12 mouse cellular contexts compared by ENCODE assay signal in the genomic region with DNA sequence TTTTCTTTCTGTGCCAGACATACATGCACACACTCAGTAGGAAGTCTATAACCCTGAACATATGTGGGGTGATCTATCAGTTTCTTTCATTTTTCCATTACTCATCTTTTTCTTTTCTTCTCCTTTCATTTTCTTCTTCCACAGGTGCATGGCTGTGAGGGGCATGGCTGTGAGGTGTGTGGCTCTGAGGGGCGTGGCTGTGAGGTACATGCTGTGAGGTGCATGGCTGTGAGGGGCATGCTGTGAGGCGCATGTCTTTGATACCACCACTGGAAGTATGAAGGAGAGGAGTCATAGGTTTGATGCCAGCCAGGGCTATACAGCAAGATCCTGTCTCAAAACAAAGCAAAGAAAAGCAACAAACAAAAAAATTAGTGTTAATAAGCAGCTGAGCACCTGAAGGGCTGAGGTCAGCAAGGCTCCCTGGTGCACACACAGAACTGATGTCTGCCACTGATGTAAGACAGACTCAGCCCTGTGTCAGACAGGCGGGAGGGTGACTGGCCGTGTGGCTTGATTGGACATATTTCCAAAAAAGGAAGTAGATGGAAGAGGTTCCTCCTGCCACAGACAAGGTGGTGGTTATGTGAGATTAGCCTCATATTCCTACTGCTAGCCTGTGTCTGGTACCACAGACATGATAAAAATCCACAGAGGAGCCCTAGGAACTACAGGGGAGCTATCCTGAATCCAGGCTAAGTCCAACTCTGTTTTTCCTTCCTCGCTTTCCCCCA. TPM values are rescaled to one million over a fixed set of nuclear protein-coding genes. Genes with fewer than 3 reads are reported as not detected.
DNase-seq lines count a peak whose midpoint lies in the region; ATAC-seq and TF ChIP-seq lines count a peak whose summit lies in the region.
"Had no signal": no experiment of that assay in that cellular context is flagged by ENCODE, and none has a peak within 500 bp of the region (broad histone marks: within the 10 kb centered on the region; RNA-seq: fewer than 3 reads in every experiment).

No protein-coding gene starts in this region.

- DNase-seq in heart, adult 2 months, result peak in 1 of 2 experiments; percentile 17
- DNase-seq in heart, adult 8-10 months (ENCODE audit: low spot score), result no peak
- peak; percentile 15 for DNase-seq in G1E (ENCODE audit: low spot score)
- no peak for DNase-seq in embryo, embryonic 10.5 days (ENCODE audit: low spot score)
- DNase-seq in cerebellum, postnatal 25 days, result no peak
- DNase-seq: layer of hippocampus, postnatal 36 days had no signal

- TF ChIP-seq EP300 in heart, adult 2 months (IDR thresholded peaks at IDR 0.05; ENCODE audit: insufficient read depth, low read depth, low read length), result no peak

- intact Hi-C loops in heart, adult 2 months (cut with DNase I), result loop anchor here (2.0 to 5.0 kb wide), 2 partner anchors 26 to 36 kb away; partner anchors contain the start of gene Stk38l

- H3K27me3 ChIP-seq in heart, adult 2 months (ENCODE audit: control insufficient read depth, insufficient read depth, low read length), result no peaks in the 10 kb centered on the region
- peaks cover 11% of the 10 kb centered on the region for H3K27me3 ChIP-seq in G1E (ENCODE audit: insufficient read depth, low read length)
- no peaks in the 10 kb centered on the region for H3K27me3 ChIP-seq in kidney, embryonic 15.5 days
- H3K27me3 ChIP-seq: forebrain, embryonic 12.5 days; limb, embryonic 15.5 days had no signal

- no peak overlapping the region for H3K9ac ChIP-seq in heart, adult 2 months (ENCODE audit: low read depth, low read length)
- H3K9ac ChIP-seq in kidney, embryonic 15.5 days, result no peak overlapping the region
- H3K9ac ChIP-seq: forebrain, embryonic 12.5 days; limb, embryonic 15.5 days had no signal

- no peaks in the 10 kb centered on the region for H3K36me3 ChIP-seq in heart, adult 2 months (ENCODE audit: control insufficient read depth, insufficient read depth, low read length)
- H3K36me3 ChIP-seq in G1E (replicated peaks), result no peaks in the 10 kb centered on the region
- no peaks in the 10 kb centered on the region for H3K36me3 ChIP-seq in kidney, embryonic 15.5 days
- H3K36me3 ChIP-seq: embryonic facial prominence, embryonic 10.5 days; forebrain, embryonic 12.5 days; limb, embryonic 15.5 days had no signal

- no peak for TF ChIP-seq CTCF in heart, adult 2 months (IDR thresholded peaks at IDR 0.05)
- TF ChIP-seq CTCF in G1E (IDR thresholded peaks at IDR 0.05; ENCODE audit: low read depth, low read length), result no peak

- H3K9me3 ChIP-seq in G1E (replicated peaks), result no peaks in the 10 kb centered on the region
- no peaks in the 10 kb centered on the region for H3K9me3 ChIP-seq in kidney, embryonic 15.5 days (replicated peaks)
- H3K9me3 ChIP-seq: embryonic facial prominence, embryonic 10.5 days; forebrain, embryonic 12.5 days; limb, embryonic 15.5 days had no signal

- H3K4me3 ChIP-seq in heart, adult 2 months, result peak overlapping the region; percentile 40
- peak overlapping the region; percentile 57; the same call in 1 of the 2 replicates for H3K4me3 ChIP-seq in G1E (ENCODE audit: low read depth, low read length)
- no peak overlapping the region for H3K4me3 ChIP-seq in kidney, embryonic 15.5 days (replicated peaks)
- H3K4me3 ChIP-seq: embryonic facial prominence, embryonic 10.5 days; forebrain, embryonic 12.5 days; limb, embryonic 15.5 days had no signal

- H3K4me2 ChIP-seq in kidney, embryonic 15.5 days, result no peak overlapping the region
- H3K4me2 ChIP-seq: forebrain, embryonic 12.5 days; limb, embryonic 15.5 days had no signal

- no peaks in the 10 kb centered on the region for H3K79me2 ChIP-seq in heart, adult 2 months (replicated peaks; ENCODE audit: control insufficient read depth, insufficient read depth, low read length)

- ATAC-seq in G1E (ENCODE audit: extremely low read depth, insufficient number of reproducible peaks, low FRiP score, poor library complexity, severe bottlenecking), result peak; percentile 85
- ATAC-seq in inflammation-experienced regulatory T-cells, adult 6 months, result peak; percentile 56
- ATAC-seq in megakaryocyte-erythroid progenitor cell, adult 5-6 weeks (replicated peaks; ENCODE audit: low FRiP score, low TSS enrichment, poor library complexity, severe bottlenecking), result peak; percentile 78
- ATAC-seq in kidney, embryonic 15.5 days (replicated peaks; ENCODE audit: low FRiP score), result no peak

- peaks cover 8% of the 10 kb centered on the region for H3K4me1 ChIP-seq in heart, adult 2 months (ENCODE audit: control insufficient read depth, insufficient read depth, low read length)
- peaks cover 29% of the 10 kb centered on the region for H3K4me1 ChIP-seq in G1E (ENCODE audit: insufficient read depth, low read depth, low read length)
- no peaks in the 10 kb centered on the region for H3K4me1 ChIP-seq in kidney, embryonic 15.5 days
- H3K4me1 ChIP-seq: embryonic facial prominence, embryonic 10.5 days; forebrain, embryonic 12.5 days; limb, embryonic 15.5 days had no signal

- H3K27ac ChIP-seq in heart, adult 2 months, result peak overlapping the region; percentile 69
- H3K27ac ChIP-seq in kidney, embryonic 15.5 days, result no peak overlapping the region
- H3K27ac ChIP-seq: embryonic facial prominence, embryonic 10.5 days; forebrain, embryonic 12.5 days; limb, embryonic 15.5 days had no signal

- 57% methylated on average over 5 of the region's 5 CpGs for WGBS in heart, adult 2 months
- WGBS in kidney, embryonic 15.5 days, result 83% methylated on average over 5 of the region's 5 CpGs

- no peak for TF ChIP-seq POLR2A in heart, adult 2 months (IDR thresholded peaks at IDR 0.05; ENCODE audit: insufficient read depth, low read depth, low read length)

RNA-seq across cellular contexts. Expression of gene Stk38l, which starts 38.2 kb away (rescaled TPM):
- 10 to 100 TPM; 13.9 to 14.4 TPM for total RNA-seq in heart, adult 2 months (2021)
- 3.1 and 8.0 TPM in 2 replicates for polyA plus RNA-seq in heart, adult 2 months (2012; rRNA removed)
- 10 to 100 TPM; 12.6 to 13.9 (median 13.2) TPM for total RNA-seq in heart, adult 8-10 months (2022)
- total RNA-seq in G1E (2014; fragmentation: Nextera tagmentation), result 4.4 and 9.4 TPM in 2 replicates
- total RNA-seq in G1E (2017), result 4.2 and 4.3 TPM in 2 replicates
- polyA plus RNA-seq in G1E (2012), result 0.51 and 0.67 TPM in 2 replicates
- polyA plus RNA-seq in inflammation-experienced regulatory T-cells, adult 6 months (2017; shearing (Covaris generic)), result 10 to 100 TPM; 10.7 to 32.2 (median 22.0) TPM
- total RNA-seq in megakaryocyte-erythroid progenitor cell, adult 5-6 weeks (2014; fragmentation: Nextera tagmentation), result 2.7 and 4.5 TPM in 2 replicates
- 3.4 and 6.6 TPM in 2 replicates for total RNA-seq in megakaryocyte-erythroid progenitor cell, adult 5-6 weeks (2017)
- 14.7 and 16.0 TPM in 2 replicates for polyA plus RNA-seq in kidney, embryonic 15.5 days (2015; fragmentation: Nextera tagmentation; extraction: Ambion mirVana)

RNA-seq across cellular contexts. Expression of gene Tm7sf3, which starts 44.0 kb away (rescaled TPM):
- 10 to 100 TPM; 14.6 to 18.0 TPM for total RNA-seq in heart, adult 2 months (2021)
- polyA plus RNA-seq in heart, adult 2 months (2012; rRNA removed), result 9.7 and 12.2 TPM in 2 replicates
- 10 to 100 TPM; 15.7 to 16.7 (median 15.9) TPM for total RNA-seq in heart, adult 8-10 months (2022)
- total RNA-seq in G1E (2014; fragmentation: Nextera tagmentation) (27.8 and 31.4 TPM in 2 replicates), G1E (2017) (25.0 and 26.6 TPM in 2 replicates)
- 17.5 and 24.7 TPM in 2 replicates for polyA plus RNA-seq in G1E (2012)
- polyA plus RNA-seq in inflammation-experienced regulatory T-cells, adult 6 months (2017; shearing (Covaris generic)), result 1 to 10 TPM; 2.0 to 3.6 (median 3.0) TPM
- 47.6 and 57.4 TPM in 2 replicates for total RNA-seq in megakaryocyte-erythroid progenitor cell, adult 5-6 weeks (2014; fragmentation: Nextera tagmentation)
- total RNA-seq in megakaryocyte-erythroid progenitor cell, adult 5-6 weeks (2017), result 60.9 and 68.3 TPM in 2 replicates
- 36.5 and 37.0 TPM in 2 replicates for polyA plus RNA-seq in kidney, embryonic 15.5 days (2015; fragmentation: Nextera tagmentation; extraction: Ambion mirVana)

RNA-seq across cellular contexts. Expression of gene Med21, which starts 44.3 kb away (rescaled TPM):
- total RNA-seq in heart, adult 2 months (2021), result 10 to 100 TPM; 43.0 to 50.5 TPM
- 39.4 and 77.7 TPM in 2 replicates for polyA plus RNA-seq in heart, adult 2 months (2012; rRNA removed)
- 10 to 100 TPM; 48.4 to 55.5 (median 49.6) TPM for total RNA-seq in heart, adult 8-10 months (2022)
- total RNA-seq in G1E (2014; fragmentation: Nextera tagmentation) (65.7 and 70.0 TPM in 2 replicates), G1E (2017) (99.1 and 123 TPM in 2 replicates)
- 4.7 and 5.7 TPM in 2 replicates for polyA plus RNA-seq in G1E (2012)
- 10 to 100 TPM; 58.0 to 64.2 (median 58.9) TPM for polyA plus RNA-seq in inflammation-experienced regulatory T-cells, adult 6 months (2017; shearing (Covaris generic))
- total RNA-seq in megakaryocyte-erythroid progenitor cell, adult 5-6 weeks (2014; fragmentation: Nextera tagmentation), result 70.8 and 85.1 TPM in 2 replicates
- total RNA-seq in megakaryocyte-erythroid progenitor cell, adult 5-6 weeks (2017), result 83.8 and 89.7 TPM in 2 replicates
- polyA plus RNA-seq in kidney, embryonic 15.5 days (2015; fragmentation: Nextera tagmentation; extraction: Ambion mirVana), result 137 and 154 TPM in 2 replicates
